Mouse (Mus musculus) megakaryocyte progenitor cell, adult 5-6 weeks (primary cell): ENCODE results near the gene Theg. TPM values are rescaled to one million over a fixed set of nuclear protein-coding genes. Genes with fewer than 3 reads are reported as not detected.

ENCODE experiments used
- ATAC-seq: replicated peaks from 2 replicates; pipeline ENCODE4 v1.8.0; 2016; ENCODE audit warnings: mild to moderate bottlenecking, moderate TSS enrichment, inconsistent platforms; ENCODE audit not compliant: poor library complexity
- total RNA-seq, 2 experiments: library from RNA; stranded (forward) in 1 of 2; stranded (reverse) in 1 of 2; fragments of 157-497, 149-512 nt in 1 of 2; fragments of 200-1000 nt in 1 of 2; gene quantifications; 2 replicates each; pipeline versions ENCODE4 v1.2.3 to v1.2.4; 2015 to 2017

Gene Theg
- total RNA-seq, 2 experiments from 2014 or later, result not detected

GRCm38 (mm10) chr10:79594872-79595589, 7.9 kb upstream of the Theg start:
- ATAC-seq, result peak; percentile 95

GRCm38 (mm10) chr10:79594111-79594510, 7.0 kb upstream of the Theg start:
- no peak for ATAC-seq

GRCm38 (mm10) chr10:79590702-79591101, 3.6 kb upstream of the Theg start:
- peak; percentile 88 for ATAC-seq

GRCm38 (mm10) chr10:79587752-79588126, 608 bp upstream of the Theg start:
- peak; percentile 26; the same call in 1 of the 2 replicates for ATAC-seq

GRCm38 (mm10) chr10:79586243-79586642, 888 bp downstream of the Theg start:
- no peak for ATAC-seq

GRCm38 (mm10) chr10:79585723-79586122, 1.4 kb downstream of the Theg start:
- no peak for ATAC-seq

GRCm38 (mm10) chr10:79585136-79585535, 2.0 kb downstream of the Theg start:
- ATAC-seq, result no peak

GRCm38 (mm10) chr10:79584426-79584825, 2.7 kb downstream of the Theg start:
- no peak for ATAC-seq

GRCm38 (mm10) chr10:79584021-79584420, 3.1 kb downstream of the Theg start:
- ATAC-seq, result no peak

GRCm38 (mm10) chr10:79581501-79581900, 5.6 kb downstream of the Theg start:
- ATAC-seq, result no peak

- peak; percentile 86 for ATAC-seq
Measured at GRCm38 (mm10) chr10:79580811-79581210, 6.3 kb downstream of the Theg start.

GRCm38 (mm10) chr10:79580356-79580755, 6.8 kb downstream of the Theg start:
- no peak for ATAC-seq

GRCm38 (mm10) chr10:79579781-79580180, 7.3 kb downstream of the Theg start:
- ATAC-seq, result no peak

GRCm38 (mm10) chr10:79578891-79579290, 8.2 kb downstream of the Theg start:
- no peak for ATAC-seq

GRCm38 (mm10) chr10:79578276-79578675, 8.9 kb downstream of the Theg start:
- no peak for ATAC-seq

- ATAC-seq, result no peak
Measured at GRCm38 (mm10) chr10:79577376-79577775, 9.8 kb downstream of the Theg start.

- ATAC-seq, result no peak
Measured at GRCm38 (mm10) chr10:79575754-79576153, 11.4 kb downstream of the Theg start.

- no peak for ATAC-seq
Measured at GRCm38 (mm10) chr10:79574796-79575195, 12.3 kb downstream of the Theg start.

- no peak for ATAC-seq
Measured at GRCm38 (mm10) chr10:79574350-79574749, 12.8 kb downstream of the Theg start.

GRCm38 (mm10) chr10:79573611-79574010, 13.5 kb downstream of the Theg start:
- ATAC-seq, result no peak

- ATAC-seq, result no peak
Measured at GRCm38 (mm10) chr10:79571314-79571713, 15.8 kb downstream of the Theg start.

GRCm38 (mm10) chr10:79569921-79570320, 17.2 kb downstream of the Theg start:
- ATAC-seq, result no peak

- ATAC-seq, result no peak
Measured at GRCm38 (mm10) chr10:79559716-79560115, 27.4 kb downstream of the Theg start.
